Mouse (Mus musculus) natural killer cell, adult 2 months (primary cell): ENCODE measurements around the gene Hdac6.
"Not testable (repeated sequence)": the region's sequence is repeated elsewhere in the genome, so short reads cannot be mapped to it uniquely, and the experiment has no call there.

Experiments
- DNase-seq, 2 experiments: peaks; one replicate each; pipeline ENCODE4 v3.0.0; 2022; ENCODE audit warnings: low spot score in 2 of 2

The Hdac6 gene

GRCm38 (mm10) chrX:7919601-7920383 is 27.9 kb downstream of the Hdac6 start, which contains the start of gene Pcsk1n:
Gene Pcsk1n (plus strand): TSS chrX:7919822.
- no peak for DNase-seq

DNA sequence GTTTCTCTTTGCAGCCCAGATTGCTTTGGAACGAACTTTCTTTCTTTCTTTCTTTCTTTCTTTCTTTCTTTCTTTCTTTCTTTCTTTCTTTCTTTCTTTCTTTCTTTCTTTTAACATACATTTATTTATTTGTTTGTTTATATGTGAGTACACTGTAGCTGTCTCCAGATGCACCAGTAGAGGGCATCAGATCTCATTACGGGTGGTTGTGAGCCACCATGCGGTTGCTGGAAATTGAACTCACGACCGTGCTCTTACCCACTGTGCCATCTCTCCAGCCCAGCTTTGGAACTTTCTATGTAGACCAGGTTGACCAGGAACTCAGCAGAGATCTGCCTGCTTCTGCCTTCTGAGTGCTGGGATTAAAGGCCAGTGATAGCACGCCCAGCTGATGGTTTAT is 29.7 kb downstream of the Hdac6 start:
- DNase-seq = not testable (repeated sequence)

DNA sequence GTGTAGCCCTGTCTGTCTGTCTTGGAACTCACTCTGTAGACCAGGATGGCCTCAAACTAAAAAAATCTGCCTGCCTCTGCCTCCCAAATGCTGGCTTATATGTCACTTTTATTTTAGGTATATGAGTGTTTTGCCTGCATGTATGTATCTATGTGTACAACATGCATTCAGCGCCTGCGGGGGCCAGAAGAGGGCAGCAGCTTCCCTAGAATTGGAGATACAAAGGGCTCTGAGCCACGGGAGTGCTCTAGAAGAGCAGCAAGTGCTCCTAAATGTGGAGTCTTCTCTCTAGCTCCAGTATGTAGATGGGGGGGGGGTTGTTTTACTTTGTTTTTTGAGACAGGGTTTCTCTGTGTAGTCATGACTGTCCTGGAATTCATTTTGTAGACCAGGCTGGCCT is 32.0 kb downstream of the Hdac6 start:
- DNase-seq = peak; percentile 12 to 24

GRCm38 (mm10) chrX:7910473-7910872 is 37.2 kb downstream of the Hdac6 start:
- no peak for DNase-seq

- DNase-seq = not testable (repeated sequence)
These were observed 38.4 kb downstream of the Hdac6 start, which contains the start of gene Gm10490 for GRCm38 (mm10) chrX:7909242-7909641. Gene Gm10490 (plus strand): TSS chrX:7909542.

- no peak for DNase-seq
These were observed 40.0 kb downstream of the Hdac6 start, which contains the start of gene Gm10491 for GRCm38 (mm10) chrX:7907735-7908134. Gene Gm10491 (minus strand): TSS chrX:7907835.

DNA sequence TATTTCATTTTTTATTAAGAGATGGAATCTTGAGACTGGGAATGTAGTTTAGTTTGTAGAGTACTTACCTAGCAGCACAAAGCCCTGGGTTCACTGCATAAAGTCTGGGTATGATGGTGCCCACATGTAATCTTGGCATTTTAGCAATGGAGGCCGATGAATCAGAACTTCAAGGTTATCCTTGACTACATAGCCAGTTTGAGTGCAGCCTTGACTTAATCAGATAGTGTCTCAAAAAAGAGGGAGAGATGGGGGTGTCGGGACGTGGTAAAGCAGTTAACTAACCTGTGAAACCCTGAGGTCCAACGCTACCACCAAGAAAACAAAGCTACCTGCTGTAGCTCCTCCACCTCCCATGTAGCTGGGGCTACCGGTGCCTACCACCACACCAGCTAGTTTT is 43.2 kb downstream of the Hdac6 start:
- DNase-seq = no peak

GRCm38 (mm10) chrX:7898880-7899874 is 48.5 kb downstream of the Hdac6 start, which contains the start of the genes Pqbp1 and Timm17b:
Gene Pqbp1 (minus strand): TSS chrX:7899269.
Gene Timm17b (plus strand): TSS chrX:7899357.
- DNase-seq = peak; percentile 83 to 88

DNA sequence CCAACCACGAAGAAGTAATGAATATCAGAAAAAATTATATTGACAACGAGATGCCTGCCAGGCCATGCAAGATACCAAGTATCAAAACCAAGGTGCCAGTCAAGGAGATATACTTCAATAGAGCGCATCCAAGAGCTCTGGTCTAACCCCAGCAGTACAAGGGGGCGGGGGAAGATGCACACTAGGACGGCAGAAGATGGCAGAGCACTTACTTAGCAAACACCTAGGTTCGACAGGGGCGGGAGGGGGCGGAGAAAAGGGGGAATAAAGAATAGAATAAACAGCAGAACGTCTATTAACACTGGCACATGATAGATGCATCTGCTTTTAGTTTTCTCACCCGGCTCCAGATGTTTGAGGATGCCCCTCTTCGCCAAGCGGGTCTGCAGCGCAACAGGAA is 49.5 kb downstream of the Hdac6 start:
- peak in 1 of 2 experiments; percentile 36 for DNase-seq

DNA sequence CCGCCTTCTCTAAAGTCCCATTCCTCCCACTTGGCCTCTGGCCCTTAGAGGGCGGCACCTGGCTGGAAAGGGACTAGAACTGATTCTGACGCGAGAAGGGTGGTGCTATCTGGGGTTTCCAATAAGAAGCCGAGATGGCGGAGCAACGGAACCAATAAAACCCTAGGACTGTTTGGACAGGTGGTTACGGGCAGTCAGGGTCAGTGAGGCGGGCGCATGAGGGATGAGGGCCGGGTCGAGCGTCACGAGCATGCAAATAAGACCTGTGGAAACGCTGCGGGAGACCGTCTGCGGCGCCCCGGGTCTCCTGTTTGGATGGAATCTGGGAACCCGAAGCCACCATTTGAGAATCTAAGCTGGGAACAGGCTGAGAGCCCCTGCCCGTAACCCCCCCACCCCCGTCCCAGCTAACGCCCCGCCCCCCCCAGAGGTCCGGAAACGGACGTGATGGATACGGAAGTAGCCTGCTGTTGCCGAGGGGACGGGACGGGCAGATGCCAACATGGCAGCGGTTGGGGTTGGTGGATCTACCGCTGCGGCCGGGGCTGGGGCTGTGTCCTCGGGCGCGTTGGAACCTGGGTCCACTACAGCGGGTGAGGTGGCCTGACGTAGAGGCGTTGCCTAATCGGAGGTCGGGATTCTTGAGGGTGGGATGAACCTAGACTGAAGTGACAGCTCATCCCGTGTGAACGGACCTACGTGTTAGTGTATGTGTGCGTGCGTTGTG is 63.7 kb downstream of the Hdac6 start, which contains the start of gene Slc35a2:
Slc35a2 (plus strand) TSS at position 188 of the 727 bp plus-strand sequence.
- peak; percentile 78 to 81 for DNase-seq
